Mouse (Mus musculus) cerebellum, postnatal 4 days (tissue): ENCODE results near the gene Gm11060.

Source experiments
- DNase-seq, 2 experiments: peaks; one replicate each; pipeline ENCODE4 v3.0.0; 2022; ENCODE audit warnings: low spot score in 2 of 2, mixed read lengths in 1 of 2

Gm11060 gene

DNA sequence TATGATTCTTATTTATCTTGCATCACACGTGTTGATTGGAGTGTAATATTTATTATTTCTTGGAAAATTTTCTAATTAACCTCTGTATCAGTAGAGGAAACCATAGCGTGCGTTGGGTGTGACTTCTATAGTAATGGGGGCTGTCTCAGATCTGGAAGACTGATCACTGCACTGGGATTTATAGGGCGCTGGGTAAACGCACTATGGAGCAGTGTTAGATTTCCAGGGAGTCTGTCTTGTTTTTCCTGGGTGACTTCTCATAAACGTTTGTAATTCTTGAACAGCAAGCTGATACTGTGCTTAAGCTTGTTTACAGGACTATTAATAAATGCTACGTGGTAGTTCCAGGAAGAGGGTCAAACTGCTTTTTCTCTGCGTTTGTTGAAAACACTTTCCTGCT, 25.9 kb downstream of the Gm11060 start:
- no peak for DNase-seq

DNA sequence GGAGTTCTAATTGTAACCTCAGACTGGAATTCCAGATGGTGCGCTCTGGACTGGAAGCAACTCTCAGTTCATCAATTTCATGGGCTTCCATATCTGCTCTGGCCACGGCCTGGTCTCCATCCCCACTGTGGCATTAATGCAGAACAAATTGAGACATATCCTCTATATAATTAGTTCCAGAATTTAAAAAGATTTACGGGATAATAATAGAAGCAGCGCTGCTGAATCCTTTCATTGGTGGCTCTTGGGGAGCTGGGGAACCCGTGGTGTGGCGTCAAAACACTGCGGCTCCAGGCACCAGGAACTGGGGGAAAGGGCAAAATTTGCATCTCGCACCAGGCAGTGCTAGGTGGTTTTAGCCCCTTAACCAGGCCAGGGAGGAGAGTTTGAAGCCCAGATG, 30.4 kb downstream of the Gm11060 start:
- DNase-seq = no peak

GRCm38 (mm10) chr2:105122886-105123285, 31.1 kb downstream of the Gm11060 start:
- no peak for DNase-seq

- DNase-seq = no peak
Measured at GRCm38 (mm10) chr2:105123431-105123830, 31.6 kb downstream of the Gm11060 start.

DNA sequence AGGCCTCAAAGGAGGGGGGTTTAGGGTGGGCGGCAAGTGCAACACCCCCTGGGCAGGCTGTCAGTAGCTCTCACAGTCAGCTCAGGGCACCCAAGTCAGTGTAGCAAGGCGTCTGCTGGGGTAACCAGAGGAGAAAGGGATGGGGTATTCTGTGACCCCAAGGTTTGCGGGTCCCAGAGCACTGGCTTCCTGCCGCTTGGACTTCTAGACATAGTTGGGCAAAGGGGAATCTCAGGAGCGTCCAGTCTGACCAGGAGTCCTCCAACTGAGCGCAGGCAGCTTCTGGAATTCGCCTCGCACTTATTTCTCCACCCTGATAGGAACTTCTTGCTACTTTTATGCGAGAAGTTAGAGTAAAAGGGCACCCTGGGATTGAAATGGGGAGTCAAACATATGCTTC, 32.1 kb downstream of the Gm11060 start:
- DNase-seq = no peak

DNA sequence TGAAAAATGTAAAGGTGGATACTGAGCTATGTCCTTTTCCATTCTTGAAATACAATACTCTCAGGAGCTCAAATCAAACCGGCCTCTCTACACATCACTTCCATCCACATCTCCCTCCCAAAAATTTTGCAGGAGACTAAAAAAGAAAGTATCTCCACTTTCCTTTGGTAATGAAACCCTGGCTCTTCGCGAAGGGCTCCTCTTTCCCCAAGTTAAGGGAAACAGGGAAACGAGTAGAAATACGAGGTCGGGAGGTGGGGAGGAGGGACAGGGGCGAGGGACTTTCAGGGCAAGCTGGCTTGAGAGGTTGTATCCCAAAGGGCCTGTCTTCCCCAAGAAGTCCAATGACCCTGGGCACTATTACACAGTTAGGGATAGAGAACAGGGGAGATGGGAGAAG, 32.6 kb downstream of the Gm11060 start:
- no peak for DNase-seq

GRCm38 (mm10) chr2:105125205-105125604, 33.4 kb downstream of the Gm11060 start:
- DNase-seq = no peak

GRCm38 (mm10) chr2:105125641-105126040, 33.8 kb downstream of the Gm11060 start:
- no peak for DNase-seq

DNA sequence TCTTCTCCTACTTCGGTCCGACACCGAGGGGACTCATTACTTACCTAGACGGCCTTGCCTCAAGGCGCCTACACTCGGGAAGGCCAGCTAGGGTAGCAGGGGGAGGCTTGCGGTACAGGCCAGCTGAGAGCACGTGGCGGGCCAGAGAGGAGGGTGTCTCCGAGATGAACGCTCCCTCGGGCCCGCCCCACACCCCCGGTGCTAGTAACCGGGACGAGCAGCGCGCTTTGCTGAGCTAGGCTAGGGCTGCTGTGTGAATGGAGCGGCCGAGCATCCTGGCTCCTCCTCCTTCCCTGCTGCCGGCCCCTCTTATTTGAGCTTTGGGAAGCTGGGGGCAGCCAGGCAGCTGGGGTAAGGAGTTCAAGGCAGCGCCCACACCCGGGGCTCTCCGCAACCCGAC, 34.5 kb downstream of the Gm11060 start, which contains the start of gene Wt1:
TSS of gene Wt1 (plus strand) at position 251 of the 400 bp plus-strand sequence.
- no peak for DNase-seq

GRCm38 (mm10) chr2:105126691-105127530, 35.1 kb downstream of the Gm11060 start:
- no peak for DNase-seq

DNA sequence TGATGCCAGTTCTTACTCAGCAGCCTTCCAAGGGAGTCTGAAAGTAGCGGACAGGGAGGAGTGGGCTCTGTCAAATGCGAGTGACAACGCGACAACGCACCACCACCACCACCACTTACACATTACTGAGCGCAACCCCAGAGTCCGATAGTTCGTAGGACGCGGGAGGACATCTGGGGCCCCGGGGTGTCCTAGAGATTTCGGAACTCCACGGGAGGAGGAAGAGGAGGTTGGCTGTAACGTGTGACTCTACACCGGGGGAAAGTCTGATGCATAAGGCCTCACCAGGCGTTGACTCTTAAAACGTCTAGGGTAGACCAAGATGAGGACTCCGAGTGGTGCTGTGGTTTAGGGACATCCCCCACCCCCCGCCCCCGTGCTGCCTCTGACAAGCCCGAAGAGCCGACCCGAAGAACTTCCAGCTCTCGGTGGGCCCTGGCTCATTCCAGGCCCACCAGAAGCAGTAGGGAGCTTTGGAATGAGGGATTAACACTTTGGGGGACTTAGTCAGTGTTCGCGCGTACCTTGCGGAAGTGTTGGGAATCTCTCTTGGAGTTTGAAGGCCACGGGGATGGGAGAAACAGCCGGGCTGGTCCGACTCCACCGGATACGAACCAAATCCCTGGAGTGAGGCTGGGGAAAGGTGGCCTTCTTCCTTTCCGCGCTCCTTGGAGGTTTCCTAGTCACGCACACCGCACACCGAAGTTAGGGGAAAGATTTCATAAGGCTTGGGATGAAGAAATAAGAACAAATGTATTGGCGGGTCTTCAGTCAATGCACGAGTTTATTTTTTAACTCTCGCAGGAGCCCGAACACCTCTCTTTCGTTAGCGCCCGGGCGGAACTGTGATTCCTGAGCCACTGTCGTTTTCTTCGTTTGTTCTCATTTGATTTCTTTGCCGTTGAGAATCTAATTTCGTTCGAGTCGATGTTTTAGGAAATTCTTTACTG, 36.0 kb downstream of the Gm11060 start:
- no peak for DNase-seq

- DNase-seq = no peak
Measured at GRCm38 (mm10) chr2:105128564-105128963, 36.7 kb downstream of the Gm11060 start.

- no peak for DNase-seq
Measured at GRCm38 (mm10) chr2:105130351-105131060, 38.7 kb downstream of the Gm11060 start.

DNA sequence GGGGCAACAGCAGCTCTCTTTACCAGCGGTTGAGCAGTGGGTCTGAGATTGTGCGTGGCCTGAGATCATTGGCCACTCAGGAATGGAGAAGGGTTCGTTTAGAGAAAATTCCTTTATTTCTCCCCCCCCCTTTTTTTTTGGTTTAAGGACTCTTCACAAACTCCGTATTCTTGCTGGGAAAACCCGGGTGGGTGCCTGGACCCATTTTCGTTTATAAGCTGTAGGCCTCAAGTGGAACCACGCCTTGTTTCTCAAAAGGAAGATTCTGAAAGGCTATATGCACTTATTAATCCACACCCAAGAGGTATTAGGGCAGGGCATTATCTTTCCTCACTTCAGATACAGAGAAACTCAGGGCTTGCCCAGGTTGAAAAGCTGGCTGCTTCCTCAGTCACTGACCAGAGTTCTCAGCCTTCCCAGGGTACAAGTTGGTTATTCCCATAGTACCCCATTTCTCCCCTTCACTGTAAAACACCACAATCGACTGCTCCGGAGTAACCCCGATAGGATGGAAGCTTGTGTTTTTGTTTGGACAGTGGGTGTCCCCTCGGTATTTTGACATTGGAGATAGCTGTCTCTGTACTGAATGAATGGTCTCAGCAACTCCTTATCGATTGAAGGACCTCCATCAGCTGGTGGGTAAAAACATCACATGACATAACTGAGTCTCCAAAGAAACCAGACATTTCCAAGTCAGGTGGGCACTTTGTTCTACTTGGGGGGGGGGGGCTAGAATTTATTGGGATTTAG, 39.4 kb downstream of the Gm11060 start:
- DNase-seq = no peak

GRCm38 (mm10) chr2:105131811-105132100, 39.9 kb downstream of the Gm11060 start:
- DNase-seq = no peak

DNA sequence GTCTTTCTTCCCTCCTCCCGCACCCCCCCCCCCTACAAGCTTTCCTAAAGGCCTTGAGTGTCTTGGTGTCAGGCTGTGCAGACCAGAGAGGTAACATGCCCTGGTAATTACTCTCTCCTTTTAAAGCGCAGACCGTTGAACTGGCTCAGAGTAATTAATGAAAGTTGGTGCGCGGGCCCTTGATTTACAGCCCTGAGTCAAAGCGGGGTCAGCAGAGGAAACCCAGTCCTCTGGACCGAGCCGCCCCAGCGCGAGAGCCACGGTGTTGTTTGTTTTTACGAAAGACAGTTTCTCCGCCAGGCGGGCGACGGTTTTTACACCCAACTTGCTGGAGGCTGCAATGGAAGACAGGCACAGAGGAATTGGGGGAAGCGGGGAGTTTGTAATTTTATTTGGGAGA, 40.5 kb downstream of the Gm11060 start:
- DNase-seq = no peak

DNA sequence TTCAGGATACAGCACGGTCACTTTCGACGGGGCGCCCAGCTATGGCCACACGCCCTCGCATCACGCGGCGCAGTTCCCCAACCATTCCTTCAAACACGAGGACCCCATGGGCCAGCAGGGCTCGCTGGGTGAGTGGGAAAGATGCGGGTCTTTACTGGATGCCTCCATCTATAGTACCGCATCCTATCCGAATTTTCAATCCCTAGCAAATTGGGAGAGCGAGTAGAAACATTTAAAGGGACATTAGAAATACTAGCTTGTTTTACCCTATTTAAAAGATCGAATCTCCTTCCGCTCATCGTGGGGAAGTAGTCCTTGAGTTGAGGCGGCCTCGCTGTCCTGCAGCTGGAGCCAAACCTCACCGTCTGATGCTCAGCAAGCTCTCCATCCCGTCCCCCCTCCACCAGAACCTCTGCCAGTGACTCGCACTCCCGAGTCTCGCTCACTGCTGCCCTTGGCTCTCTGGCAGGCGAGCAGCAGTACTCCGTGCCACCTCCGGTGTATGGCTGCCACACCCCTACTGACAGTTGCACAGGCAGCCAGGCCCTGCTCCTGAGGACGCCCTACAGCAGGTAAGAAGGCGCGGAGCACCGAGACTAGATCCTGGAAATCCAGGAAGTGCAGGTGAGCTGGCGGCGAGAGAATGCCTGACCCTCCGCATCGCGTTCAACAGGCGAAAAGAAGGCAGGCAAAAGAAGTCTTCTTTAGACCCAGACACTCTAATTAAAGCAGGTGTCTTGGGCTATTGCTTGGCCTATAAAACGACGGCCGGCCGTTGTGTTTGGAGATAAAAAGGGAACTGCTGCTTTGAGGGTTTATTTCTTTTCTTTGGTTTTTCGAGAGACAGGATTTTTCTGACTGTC, 41.3 kb downstream of the Gm11060 start:
- DNase-seq = no peak

DNA sequence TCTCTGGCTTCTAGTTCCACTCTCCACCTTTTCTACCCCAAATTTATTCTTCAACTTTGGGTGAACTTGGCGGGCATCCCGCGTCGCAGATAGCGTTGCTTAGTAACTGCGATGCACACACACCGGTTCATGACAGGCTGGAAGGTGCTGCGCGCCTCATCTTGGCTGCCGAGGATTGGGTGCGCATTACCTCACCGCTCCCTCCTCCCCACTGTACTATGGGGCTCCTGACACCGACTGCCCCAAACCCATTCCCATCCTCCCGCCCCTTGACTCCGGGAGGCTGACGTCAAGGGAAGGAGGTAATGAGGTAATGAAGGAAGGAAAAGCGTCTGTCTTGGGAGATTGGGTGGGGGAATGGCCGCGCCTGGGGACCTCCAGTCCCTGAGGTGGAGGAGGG, 42.5 kb downstream of the Gm11060 start:
- no peak for DNase-seq

DNA sequence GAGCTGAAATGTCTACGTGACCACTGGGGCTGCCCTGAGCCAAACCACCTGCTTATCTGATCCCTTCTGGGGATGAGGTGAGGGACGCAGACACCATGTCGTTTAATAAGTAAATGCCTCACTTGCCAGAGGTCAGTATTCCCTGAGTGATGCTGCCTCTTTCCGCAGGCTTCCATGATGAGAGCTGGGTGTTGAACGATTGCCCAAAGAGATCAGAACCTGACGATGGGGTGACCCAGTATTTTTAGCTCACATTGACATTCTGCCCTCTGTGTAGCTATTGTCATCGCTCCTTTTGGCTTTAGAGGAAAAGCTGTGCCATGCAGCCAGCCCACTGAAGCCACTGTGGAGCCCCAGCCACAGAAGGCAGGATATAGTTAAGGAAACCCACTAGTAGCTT, 47.7 kb downstream of the Gm11060 start:
- no peak for DNase-seq

DNA sequence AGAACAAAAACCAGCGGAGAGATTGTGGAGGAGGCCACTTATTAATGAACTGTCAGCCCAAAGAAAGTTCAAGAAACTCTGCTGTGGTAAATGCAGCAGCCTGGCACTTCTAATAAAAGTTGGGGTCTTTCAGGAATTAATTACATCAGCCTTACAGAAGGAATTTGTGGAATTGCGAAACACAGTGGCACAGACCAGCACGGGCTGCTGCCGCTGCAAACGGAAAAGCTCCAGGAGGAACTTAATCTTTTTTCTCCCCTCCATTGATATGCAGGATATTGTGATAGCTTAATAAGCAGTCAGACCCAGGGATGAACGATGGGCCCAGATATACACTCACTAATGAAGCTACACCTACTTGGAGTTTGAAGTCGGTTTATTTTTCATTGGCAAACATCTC, 49.6 kb downstream of the Gm11060 start:
- DNase-seq = no peak
